Mouse (Mus musculus): ENCODE data around the gene Pomc. TPM values are rescaled to one million over a fixed set of nuclear protein-coding genes. Genes with fewer than 3 reads are reported as not detected.
"Not testable (repeated sequence)": the region's sequence is repeated elsewhere in the genome, so short reads cannot be mapped to it uniquely, and the experiment has no call there.

The Pomc gene
- total and polyA plus RNA-seq, 2 experiments, result 0.18 TPM; not detected in 1

DNA sequence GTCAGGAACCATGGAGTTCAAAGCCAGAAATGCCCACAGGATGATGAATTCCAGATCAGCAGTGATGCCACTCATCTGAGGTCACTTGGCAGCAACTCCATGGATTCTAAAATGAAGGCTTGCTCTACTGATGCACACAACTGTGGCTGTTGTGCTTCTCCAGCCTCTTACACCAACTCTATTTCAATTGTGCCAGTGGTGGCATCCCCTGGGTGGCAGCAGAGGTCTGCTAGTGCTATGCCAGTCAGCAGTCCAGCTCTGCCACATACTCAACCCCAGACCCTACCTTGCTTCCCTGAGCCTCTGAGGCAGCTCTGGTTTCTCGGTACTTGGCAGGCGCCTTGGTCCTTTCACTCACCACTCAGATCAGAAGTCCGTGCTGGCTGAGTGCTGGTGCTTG lies 25.9 kb upstream of the Pomc start:
- 89% methylated on average over 3 of the region's 3 CpGs for WGBS

DNA sequence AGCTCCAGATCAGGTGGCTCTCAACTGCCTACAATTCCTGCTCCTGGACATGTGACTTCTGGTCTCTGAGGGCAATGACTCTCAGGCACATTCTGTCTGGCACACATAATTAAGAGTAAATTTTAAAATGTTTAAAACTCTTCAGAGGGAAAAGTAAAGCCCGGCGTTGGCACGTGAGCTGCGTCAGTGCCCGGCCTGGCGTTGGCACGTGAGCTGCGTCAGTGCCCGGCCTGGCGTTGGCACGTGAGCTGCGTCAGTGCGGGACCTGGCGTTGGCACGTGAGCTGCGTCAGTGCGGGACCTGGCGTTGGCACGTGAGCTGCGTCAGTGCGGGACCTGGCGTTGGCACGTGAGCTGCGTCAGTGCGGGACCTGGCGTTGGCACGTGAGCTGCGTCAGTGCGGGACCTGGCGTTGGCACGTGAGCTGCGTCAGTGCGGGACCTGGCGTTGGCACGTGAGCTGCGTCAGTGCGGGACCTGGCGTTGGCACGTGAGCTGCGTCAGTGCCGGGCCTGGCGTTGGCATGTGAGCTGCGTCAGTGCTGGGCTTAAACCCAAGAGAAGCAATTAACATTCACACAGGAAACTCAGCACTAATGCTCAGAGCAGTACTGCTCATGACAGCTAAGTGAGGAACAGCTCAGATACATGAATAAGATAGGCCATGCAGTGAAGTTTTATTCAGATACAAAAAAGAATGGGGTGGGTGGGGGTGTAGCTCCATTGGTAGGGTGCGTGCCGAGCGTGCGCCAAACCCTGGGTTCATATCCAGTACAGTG lies 24.5 kb upstream of the Pomc start:
- not testable (repeated sequence) for H3K4me3 ChIP-seq (ENCODE audit: insufficient read depth, low read depth, low read length); H3K4me1 ChIP-seq (ENCODE audit: control insufficient read depth, insufficient read depth, low read length); H3K36me3 ChIP-seq (ENCODE audit: control insufficient read depth, insufficient read depth, low read length); DNase-seq (ENCODE audit: extremely low read depth, low read depth, low spot score); H3K79me2 ChIP-seq (ENCODE audit: control insufficient read depth, insufficient read depth, low read length); H3K27me3 ChIP-seq (ENCODE audit: control insufficient read depth, insufficient read depth, low read length); H3K9ac ChIP-seq (ENCODE audit: low read depth, low read length); H3K27ac ChIP-seq (replicated peaks; ENCODE audit: insufficient read depth, low read depth, low read length)
- WGBS, result 88% methylated on average over 35 of the region's 47 CpGs

More for the DNA sequence above, 25.9 kb upstream of the Pomc start:
- Histone ChIP-seq H3K4me1 (ENCODE audit: control insufficient read depth, insufficient read depth, low read length) (no peaks in the 10 kb centered on the region), H3K36me3 (ENCODE audit: control insufficient read depth, insufficient read depth, low read length) (no peaks in the 10 kb centered on the region), H3K79me2 (ENCODE audit: control insufficient read depth, insufficient read depth, low read length) (no peaks in the 10 kb centered on the region), H3K27ac (replicated peaks; ENCODE audit: insufficient read depth, low read depth, low read length) (no peak overlapping the region), H3K27me3 (ENCODE audit: control insufficient read depth, insufficient read depth, low read length) (no peaks in the 10 kb centered on the region; the same call in 1 of the 2 replicates), H3K4me3 (ENCODE audit: insufficient read depth, low read depth, low read length) (no peak overlapping the region), H3K9ac (ENCODE audit: low read depth, low read length) (no peak overlapping the region)
- DNase-seq (ENCODE audit: extremely low read depth, low read depth, low spot score), result no peak
- TF ChIP-seq CTCF (IDR thresholded peaks at IDR 0.05; ENCODE audit: low read depth, low read length) (peak; percentile 36; the same call in 1 of the 2 replicates), POLR2A (IDR thresholded peaks at IDR 0.05; ENCODE audit: extremely low read depth, insufficient read depth, low read length) (no peak)

DNA sequence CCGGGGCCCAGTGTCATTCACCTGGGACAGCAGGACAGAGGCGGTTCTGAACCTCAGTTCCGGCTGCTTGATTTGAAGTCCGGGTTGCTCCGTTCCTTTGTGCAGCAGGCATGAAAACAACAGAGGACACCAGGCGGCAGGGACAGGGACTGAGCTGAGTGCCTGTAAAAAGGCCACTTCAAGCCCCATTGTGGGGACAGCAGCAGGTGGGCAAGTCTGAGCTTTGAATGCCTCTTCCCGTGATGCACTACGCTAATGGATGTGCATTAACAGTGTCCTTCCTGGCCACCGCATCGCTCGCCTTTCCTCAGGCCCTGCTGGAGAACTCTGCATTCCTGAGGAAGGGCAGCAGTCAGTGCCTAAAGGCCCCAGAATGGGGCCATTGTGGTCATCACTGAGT lies 12.7 kb upstream of the Pomc start:
- 55% methylated on average over 11 of the region's 11 CpGs for WGBS
- Histone ChIP-seq H3K9ac (ENCODE audit: low read depth, low read length) (no peak overlapping the region), H3K27ac (replicated peaks; ENCODE audit: insufficient read depth, low read depth, low read length) (no peak overlapping the region), H3K36me3 (ENCODE audit: control insufficient read depth, insufficient read depth, low read length) (no peaks in the 10 kb centered on the region), H3K27me3 (ENCODE audit: control insufficient read depth, insufficient read depth, low read length) (no peaks in the 10 kb centered on the region), H3K79me2 (ENCODE audit: control insufficient read depth, insufficient read depth, low read length) (no peaks in the 10 kb centered on the region), H3K4me3 (ENCODE audit: insufficient read depth, low read depth, low read length) (no peak overlapping the region), H3K4me1 (ENCODE audit: control insufficient read depth, insufficient read depth, low read length) (no peaks in the 10 kb centered on the region)
- TF ChIP-seq POLR2A (IDR thresholded peaks at IDR 0.05; ENCODE audit: extremely low read depth, insufficient read depth, low read length), result no peak
- no peak for TF ChIP-seq CTCF (IDR thresholded peaks at IDR 0.05; ENCODE audit: low read depth, low read length)
- DNase-seq (ENCODE audit: extremely low read depth, low read depth, low spot score), result no peak

DNA sequence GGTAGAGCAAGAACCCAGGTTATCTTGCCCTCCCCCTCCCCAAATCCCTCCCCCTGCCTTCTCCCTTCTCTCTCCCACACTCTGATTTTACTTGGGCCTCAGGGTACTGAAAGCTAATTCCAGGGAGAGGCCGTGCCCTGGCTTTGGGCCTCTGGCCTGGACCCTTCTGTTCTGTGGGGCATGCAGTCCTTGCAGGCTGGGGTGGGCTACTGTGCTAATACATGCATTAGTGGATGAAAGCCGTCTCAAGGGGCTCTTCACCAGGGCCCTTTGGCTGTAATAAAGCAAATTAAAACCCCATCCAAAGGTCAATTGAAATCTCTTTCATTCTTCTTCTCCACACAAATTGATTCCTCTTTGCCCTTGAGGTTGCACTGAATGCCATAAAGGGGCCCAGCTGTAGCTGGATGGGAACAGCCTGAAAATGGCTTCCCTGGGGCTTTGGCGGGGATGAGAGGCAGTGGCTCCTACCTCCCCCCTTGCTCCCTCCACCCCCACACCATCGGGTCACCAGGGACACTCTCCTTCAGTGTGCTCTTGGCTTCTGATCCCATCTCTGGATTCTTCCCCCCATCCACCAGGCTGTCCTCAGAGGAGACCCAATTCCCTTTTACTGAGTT lies 10.2 kb upstream of the Pomc start:
- no peak overlapping the region for H3K9ac ChIP-seq (ENCODE audit: low read depth, low read length)
- WGBS, result 74% methylated on average over 4 of the region's 4 CpGs
- H3K27ac ChIP-seq (replicated peaks; ENCODE audit: insufficient read depth, low read depth, low read length), result no peak overlapping the region
- no peak for DNase-seq (ENCODE audit: extremely low read depth, low read depth, low spot score)
- H3K4me1 ChIP-seq (ENCODE audit: control insufficient read depth, insufficient read depth, low read length), result no peaks in the 10 kb centered on the region
- no peak overlapping the region for H3K4me3 ChIP-seq (ENCODE audit: insufficient read depth, low read depth, low read length)
- H3K27me3 ChIP-seq (ENCODE audit: control insufficient read depth, insufficient read depth, low read length), result no peaks in the 10 kb centered on the region
- no peak for TF ChIP-seq POLR2A (IDR thresholded peaks at IDR 0.05; ENCODE audit: extremely low read depth, insufficient read depth, low read length)
- TF ChIP-seq CTCF (IDR thresholded peaks at IDR 0.05; ENCODE audit: low read depth, low read length), result no peak
- no peaks in the 10 kb centered on the region for H3K36me3 ChIP-seq (ENCODE audit: control insufficient read depth, insufficient read depth, low read length)
- H3K79me2 ChIP-seq (ENCODE audit: control insufficient read depth, insufficient read depth, low read length), result no peaks in the 10 kb centered on the region

DNA sequence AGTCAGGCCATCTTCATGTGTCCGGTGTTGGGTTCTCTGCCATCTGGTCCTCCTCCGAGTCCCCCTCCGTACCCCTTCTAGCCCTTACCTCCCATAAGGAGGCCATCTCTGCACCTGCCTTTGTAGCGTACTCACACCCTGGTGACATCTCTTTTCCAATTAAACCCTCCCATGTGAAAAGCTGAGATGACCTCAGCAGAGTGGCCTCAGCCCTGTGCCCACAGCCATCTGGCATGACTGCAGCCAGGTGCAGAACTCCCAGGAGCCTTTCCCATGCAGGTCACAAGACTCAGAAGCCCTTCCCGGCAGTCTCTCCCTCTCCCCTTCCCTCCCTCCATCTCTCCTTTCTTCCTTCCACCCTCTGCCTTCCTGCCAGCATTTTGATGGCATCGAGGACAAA lies 7.2 kb upstream of the Pomc start:
- WGBS, result 77% methylated on average over 6 of the region's 6 CpGs

DNA sequence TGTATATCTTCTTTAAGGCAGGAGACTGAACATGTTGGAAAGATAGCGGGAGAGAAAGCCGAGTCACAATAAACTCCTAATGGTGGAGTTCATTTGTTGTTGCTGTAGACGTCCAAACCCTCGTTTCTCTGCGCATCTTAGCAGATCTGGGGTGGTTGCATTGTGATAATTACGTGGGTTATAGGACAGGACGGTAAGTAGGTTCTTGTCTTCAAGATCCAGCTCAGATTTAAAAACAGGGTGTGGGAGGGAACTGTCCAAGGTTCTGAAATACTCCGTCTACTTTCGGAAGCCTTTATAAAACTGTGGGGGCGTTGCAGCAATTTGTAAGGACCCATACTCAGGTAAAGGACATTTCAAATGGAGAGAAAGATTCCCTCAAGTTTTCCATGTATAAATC lies 620 bp downstream of the Pomc start:
- H3K4me1 ChIP-seq (ENCODE audit: control insufficient read depth, insufficient read depth, low read length), result peaks cover 2% of the 10 kb centered on the region; the same call in 1 of the 2 replicates
- H3K36me3 ChIP-seq (ENCODE audit: control insufficient read depth, insufficient read depth, low read length), result no peaks in the 10 kb centered on the region
- no peaks in the 10 kb centered on the region for H3K27me3 ChIP-seq (ENCODE audit: control insufficient read depth, insufficient read depth, low read length)
- H3K79me2 ChIP-seq (ENCODE audit: control insufficient read depth, insufficient read depth, low read length), result no peaks in the 10 kb centered on the region
- WGBS, result 27% methylated on average over 10 of the region's 10 CpGs
- H3K9ac ChIP-seq (ENCODE audit: low read depth, low read length), result no peak overlapping the region
- peak; percentile 8 for DNase-seq (ENCODE audit: extremely low read depth, low read depth, low spot score)
- TF ChIP-seq POLR2A (IDR thresholded peaks at IDR 0.05; ENCODE audit: extremely low read depth, insufficient read depth, low read length), result no peak
- no peak for TF ChIP-seq CTCF (IDR thresholded peaks at IDR 0.05; ENCODE audit: low read depth, low read length)
- H3K4me3 ChIP-seq (ENCODE audit: insufficient read depth, low read depth, low read length), result no peak overlapping the region
- H3K27ac ChIP-seq (replicated peaks; ENCODE audit: insufficient read depth, low read depth, low read length), result no peak overlapping the region

More for the DNA sequence above, 7.2 kb upstream of the Pomc start:
- no peaks in the 10 kb centered on the region for H3K27me3 ChIP-seq (ENCODE audit: control insufficient read depth, insufficient read depth, low read length)
- H3K36me3 ChIP-seq (ENCODE audit: control insufficient read depth, insufficient read depth, low read length), result no peaks in the 10 kb centered on the region
- H3K4me3 ChIP-seq (ENCODE audit: insufficient read depth, low read depth, low read length), result no peak overlapping the region
- H3K27ac ChIP-seq (replicated peaks; ENCODE audit: insufficient read depth, low read depth, low read length), result no peak overlapping the region
- TF ChIP-seq POLR2A (IDR thresholded peaks at IDR 0.05; ENCODE audit: extremely low read depth, insufficient read depth, low read length) (no peak), CTCF (IDR thresholded peaks at IDR 0.05; ENCODE audit: low read depth, low read length) (no peak)
- DNase-seq (ENCODE audit: extremely low read depth, low read depth, low spot score), result no peak
- H3K9ac ChIP-seq (ENCODE audit: low read depth, low read length), result no peak overlapping the region
- H3K79me2 ChIP-seq (ENCODE audit: control insufficient read depth, insufficient read depth, low read length), result no peaks in the 10 kb centered on the region
- no peaks in the 10 kb centered on the region for H3K4me1 ChIP-seq (ENCODE audit: control insufficient read depth, insufficient read depth, low read length)

Data from liver, adult 2 months (tissue).